Mouse (Mus musculus): ENCODE data around the gene Six4.

- no peak for TF ChIP-seq CTCF (IDR thresholded peaks at IDR 0.05; ENCODE audit: control insufficient read depth, insufficient read depth, insufficient replicate concordance, low read depth, low read length)
- no peak for TF ChIP-seq POLR2A (IDR thresholded peaks at IDR 0.05; ENCODE audit: control insufficient read depth, low read depth, low read length)
Measured at GRCm38 (mm10) chr12:73094605-73095004, 18.7 kb downstream of the Six4 start.
